In genomic region chr10:59308993-59309715, GRCm38 (mm10) we compare ENCODE assay signal across 8 mouse cellular contexts. TPM values are rescaled to one million over a fixed set of nuclear protein-coding genes. Genes with fewer than 3 reads are reported as not detected.
DNase-seq lines count a peak whose midpoint lies in the region; ATAC-seq and TF ChIP-seq lines count a peak whose summit lies in the region.

No protein-coding gene starts in this region.

- intact Hi-C loops in heart, postnatal 36 days (cut with DNase I): no loop called here

- no peak for TF ChIP-seq POLR2A in embryonic fibroblast, embryonic 13.5 days (IDR thresholded peaks at IDR 0.05; ENCODE audit: low read depth, low read length)

- peak; percentile 68; the same call in 1 of the 2 replicates for TF ChIP-seq CTCF in embryonic fibroblast, embryonic 13.5 days (IDR thresholded peaks at IDR 0.05; ENCODE audit: borderline replicate concordance, insufficient read depth, low read length)

- H3K27ac ChIP-seq in heart, embryonic 11.5 days (ENCODE audit: low read depth, low read length): no peak overlapping the region
- H3K27ac ChIP-seq in embryonic fibroblast, embryonic 13.5 days (ENCODE audit: insufficient read depth, low read length): no peak overlapping the region

- no peak overlapping the region for H3K9ac ChIP-seq in heart, embryonic 11.5 days (ENCODE audit: low read depth, low read length)

- no peaks in the 10 kb centered on the region for H3K9me3 ChIP-seq in heart, embryonic 11.5 days (replicated peaks; ENCODE audit: control insufficient read depth, low read length)

- H3K4me3 ChIP-seq in heart, embryonic 11.5 days (ENCODE audit: low read depth, low read length): no peak overlapping the region
- H3K4me3 ChIP-seq in embryonic fibroblast, embryonic 13.5 days (ENCODE audit: insufficient read depth, low read length): no peak overlapping the region

- no peak overlapping the region for H3K4me2 ChIP-seq in heart, embryonic 11.5 days

- 49% methylated on average over 3 of the region's 3 CpGs for WGBS in heart, embryonic 11.5 days (ENCODE audit: insufficient replicate concordance)

- no peaks in the 10 kb centered on the region for H3K27me3 ChIP-seq in heart, embryonic 11.5 days (ENCODE audit: control insufficient read depth, insufficient read depth, low read length)

- no peak for ATAC-seq in heart, embryonic 11.5 days (replicated peaks; ENCODE audit: insufficient number of reproducible peaks, low FRiP score, low TSS enrichment)

- peaks cover 4% of the 10 kb centered on the region; the same call in 1 of the 2 replicates for H3K4me1 ChIP-seq in heart, embryonic 11.5 days (ENCODE audit: control insufficient read depth, insufficient read depth, low read length)
- H3K4me1 ChIP-seq in embryonic fibroblast, embryonic 13.5 days (ENCODE audit: control insufficient read depth, insufficient read depth, low read length): peaks cover 16% of the 10 kb centered on the region

- H3K36me3 ChIP-seq in heart, embryonic 11.5 days (ENCODE audit: control insufficient read depth, insufficient read depth, low read length): no peaks in the 10 kb centered on the region

- DNase-seq in heart, postnatal 36 days: peak; percentile 46 to 61
- peak; percentile 51 for DNase-seq in urinary bladder, postnatal 14 days (ENCODE audit: low spot score)
- no peak for DNase-seq in urinary bladder, postnatal 25 days (ENCODE audit: low spot score)
- peak; percentile 65 for DNase-seq in naive thymus-derived CD4-positive, alpha-beta T cell, adult 2 months (ENCODE audit: low read depth)
- DNase-seq in c-Kit-positive CD71-positive TER-119-positive erythroid progenitor cells, embryonic 14.5 days (ENCODE audit: low spot score): no peak
- DNase-seq in right cerebral cortex, postnatal 36 days (ENCODE audit: low spot score in 2 of 2): no peak

RNA-seq across cellular contexts. Expression of gene P4ha1, which starts 13.9 kb away (rescaled TPM):
- total RNA-seq in heart, postnatal 36 days (2021): 10 to 100 TPM; 31.3 to 51.2 TPM
- 54.8 and 66.1 TPM in 2 replicates for polyA plus RNA-seq in heart, embryonic 11.5 days (2014; fragmentation: Nextera tagmentation; extraction: Ambion mirVana)
- polyA plus RNA-seq in embryonic fibroblast, embryonic 13.5 days (2011; ENCODE audit: insufficient read length, low read depth, missing spikeins): 209 and 226 TPM in 2 replicates

Comparison
In these comparisons a context has a peak if more than half of its experiments do, and no peak if none do; other contexts are left out.
1. DNase-seq: peak in heart, postnatal 36 days (2 of 2), urinary bladder, postnatal 14 days (single experiment) and naive thymus-derived CD4-positive, alpha-beta T cell, adult 2 months (single experiment); none in urinary bladder, postnatal 25 days (single experiment), c-Kit-positive CD71-positive TER-119-positive erythroid progenitor cells, embryonic 14.5 days (single experiment) and right cerebral cortex, postnatal 36 days (0 of 2).